Comparison of ENCODE assay signal across 9 mouse cellular contexts in genomic region chr15:98726746-98727145, GRCm38 (mm10). TPM values are rescaled to one million over a fixed set of nuclear protein-coding genes. Genes with fewer than 3 reads are reported as not detected.
DNase-seq lines count a peak whose midpoint lies in the region; ATAC-seq and TF ChIP-seq lines count a peak whose summit lies in the region.
"Had no signal": no experiment of that assay in that cellular context is flagged by ENCODE, and none has a peak within 500 bp of the region (broad histone marks: within the 10 kb centered on the region; RNA-seq: fewer than 3 reads in every experiment).

No protein-coding gene starts in this region.

- no peak overlapping the region for H3K27ac ChIP-seq in forebrain, embryonic 13.5 days
- no peak overlapping the region for H3K27ac ChIP-seq in limb, embryonic 14.5 days (replicated peaks; ENCODE audit: low read depth, low read length)
- no peak overlapping the region for H3K27ac ChIP-seq in stomach, embryonic 15.5 days

- peaks cover 57% of the 10 kb centered on the region for H3K27me3 ChIP-seq in megakaryocyte, embryonic 14.5 days (replicated peaks)
- H3K27me3 ChIP-seq in forebrain, embryonic 13.5 days: peaks cover 36% of the 10 kb centered on the region
- no peaks in the 10 kb centered on the region for H3K27me3 ChIP-seq in limb, embryonic 14.5 days (ENCODE audit: control insufficient read depth, insufficient read depth, low read length)
- H3K27me3 ChIP-seq in stomach, embryonic 15.5 days (replicated peaks): no peaks in the 10 kb centered on the region

- 47% methylated on average over 7 of the region's 7 CpGs for WGBS in forebrain, embryonic 13.5 days
- 29% methylated on average over 7 of the region's 7 CpGs for WGBS in limb, embryonic 14.5 days
- 52% methylated on average over 7 of the region's 7 CpGs for WGBS in stomach, embryonic 15.5 days

- TF ChIP-seq POLR2A in limb, embryonic 14.5 days (IDR thresholded peaks at IDR 0.05; ENCODE audit: borderline replicate concordance, extremely low read depth, insufficient read depth, insufficient read length): no peak

- peaks cover 58% of the 10 kb centered on the region for H3K4me1 ChIP-seq in megakaryocyte, embryonic 14.5 days
- H3K4me1 ChIP-seq in forebrain, embryonic 13.5 days: peaks cover 36% of the 10 kb centered on the region
- peaks cover 17% of the 10 kb centered on the region for H3K4me1 ChIP-seq in limb, embryonic 14.5 days (ENCODE audit: control insufficient read depth, insufficient read depth, low read length)
- H3K4me1 ChIP-seq in stomach, embryonic 15.5 days: peaks cover 17% of the 10 kb centered on the region

- no peak for ATAC-seq in megakaryocyte, adult 5-6 weeks (ENCODE audit: poor library complexity, severe bottlenecking)
- no peak for ATAC-seq in forebrain, embryonic 13.5 days
- ATAC-seq in limb, embryonic 14.5 days (ENCODE audit: low FRiP score, low read depth): no peak
- ATAC-seq in stomach, embryonic 15.5 days (ENCODE audit: insufficient read depth, low FRiP score, low read depth): no peak
- ATAC-seq: activated CD4-positive, CD25-positive, alpha-beta regulatory T cell, adult 4 months had no signal

- H3K36me3 ChIP-seq in megakaryocyte, embryonic 14.5 days (replicated peaks; ENCODE audit: low read length): no peaks in the 10 kb centered on the region
- H3K36me3 ChIP-seq in forebrain, embryonic 13.5 days (ENCODE audit: poor library complexity, severe bottlenecking): no peaks in the 10 kb centered on the region
- no peaks in the 10 kb centered on the region for H3K36me3 ChIP-seq in limb, embryonic 14.5 days (ENCODE audit: control insufficient read depth, insufficient read depth, low read length)
- H3K36me3 ChIP-seq in stomach, embryonic 15.5 days: no peaks in the 10 kb centered on the region

- peak overlapping the region; percentile 95 for H3K4me3 ChIP-seq in megakaryocyte, embryonic 14.5 days (replicated peaks)
- peak overlapping the region; percentile 47; the same call in 1 of the 2 replicates for H3K4me3 ChIP-seq in forebrain, embryonic 13.5 days
- H3K4me3 ChIP-seq in limb, embryonic 14.5 days (replicated peaks; ENCODE audit: low read length): peak overlapping the region; percentile 57
- peak overlapping the region; percentile 53 for H3K4me3 ChIP-seq in stomach, embryonic 15.5 days (replicated peaks)

- H3K9me3 ChIP-seq in megakaryocyte, embryonic 14.5 days: no peaks in the 10 kb centered on the region
- H3K9me3 ChIP-seq in forebrain, embryonic 13.5 days (replicated peaks): no peaks in the 10 kb centered on the region
- no peaks in the 10 kb centered on the region for H3K9me3 ChIP-seq in limb, embryonic 14.5 days (ENCODE audit: control insufficient read depth, low read length)
- H3K9me3 ChIP-seq in stomach, embryonic 15.5 days: no peaks in the 10 kb centered on the region

- no peak for DNase-seq in limb, embryonic 14.5 days (ENCODE audit: low spot score)
- DNase-seq in adrenal gland, postnatal 25 days: no peak
- DNase-seq in thymus, postnatal 14 days: no peak
- no peak for DNase-seq in T-cell, adult 2 months (ENCODE audit: low spot score)

- H3K4me2 ChIP-seq in forebrain, embryonic 13.5 days: peak overlapping the region; percentile 86
- H3K4me2 ChIP-seq in limb, embryonic 14.5 days (replicated peaks; ENCODE audit: low read depth, low read length, severe bottlenecking): peak overlapping the region; percentile 93
- H3K4me2 ChIP-seq in stomach, embryonic 15.5 days: peak overlapping the region; percentile 98

- H3K9ac ChIP-seq in forebrain, embryonic 13.5 days: no peak overlapping the region
- peak overlapping the region; percentile 57 for H3K9ac ChIP-seq in limb, embryonic 14.5 days (ENCODE audit: low read depth, low read length, severe bottlenecking)
- H3K9ac ChIP-seq in stomach, embryonic 15.5 days: no peak overlapping the region

RNA-seq across cellular contexts. Expression of gene Fkbp11, which starts 1.3 kb away (rescaled TPM):
- 9.6 and 18.2 TPM in 2 replicates for polyA plus RNA-seq in megakaryocyte, embryonic 14.5 days (2012; ENCODE audit: insufficient read depth, low replicate concordance)
- total RNA-seq in megakaryocyte, adult 5-6 weeks (2015): 0.40 TPM in 1 of 2 replicates, not detected in the other
- 0.33 and 1.4 TPM in 2 replicates for total RNA-seq in megakaryocyte, adult 5-6 weeks (2017)
- polyA plus RNA-seq in forebrain, embryonic 13.5 days (2015; fragmentation: Nextera tagmentation; extraction: Ambion mirVana): 3.0 and 4.9 TPM in 2 replicates
- polyA plus RNA-seq in limb, embryonic 14.5 days (2012; rRNA removed): 58.9 and 90.9 TPM in 2 replicates
- polyA plus RNA-seq in limb, embryonic 14.5 days (2014; fragmentation: Nextera tagmentation; extraction: Ambion mirVana): 74.4 and 82.7 TPM in 2 replicates
- polyA plus RNA-seq in stomach, embryonic 15.5 days (2015; fragmentation: Nextera tagmentation; extraction: Ambion mirVana): 112 and 123 TPM in 2 replicates
- total RNA-seq in adrenal gland, postnatal 25 days (2021): 7.0 and 7.4 TPM in 2 replicates

RNA-seq across cellular contexts. Expression of gene Ccdc65, which starts 18.7 kb away (rescaled TPM):
- not detected in 2 replicates for polyA plus RNA-seq in megakaryocyte, embryonic 14.5 days (2012; ENCODE audit: insufficient read depth, low replicate concordance)
- not detected in 2 replicates for total RNA-seq in megakaryocyte, adult 5-6 weeks (2015)
- not detected in 2 replicates for total RNA-seq in megakaryocyte, adult 5-6 weeks (2017)
- 2.1 TPM in 2 replicates for polyA plus RNA-seq in forebrain, embryonic 13.5 days (2015; fragmentation: Nextera tagmentation; extraction: Ambion mirVana)
- polyA plus RNA-seq in limb, embryonic 14.5 days (2012; rRNA removed): 0.48 and 0.55 TPM in 2 replicates
- polyA plus RNA-seq in limb, embryonic 14.5 days (2014; fragmentation: Nextera tagmentation; extraction: Ambion mirVana): 0.40 and 0.87 TPM in 2 replicates
- polyA plus RNA-seq in stomach, embryonic 15.5 days (2015; fragmentation: Nextera tagmentation; extraction: Ambion mirVana): 0.84 and 1.1 TPM in 2 replicates
- total RNA-seq in adrenal gland, postnatal 25 days (2021): 0.21 TPM in 1 of 2 replicates, not detected in the other

RNA-seq across cellular contexts. Expression of gene Arf3, which starts 36.3 kb away (rescaled TPM):
- polyA plus RNA-seq in megakaryocyte, embryonic 14.5 days (2012; ENCODE audit: insufficient read depth, low replicate concordance): 7.0 and 17.8 TPM in 2 replicates
- total RNA-seq in megakaryocyte, adult 5-6 weeks (2015): 28.3 and 35.9 TPM in 2 replicates
- total RNA-seq in megakaryocyte, adult 5-6 weeks (2017): 33.8 and 37.8 TPM in 2 replicates
- 49.2 and 55.1 TPM in 2 replicates for polyA plus RNA-seq in forebrain, embryonic 13.5 days (2015; fragmentation: Nextera tagmentation; extraction: Ambion mirVana)
- 75.0 and 96.4 TPM in 2 replicates for polyA plus RNA-seq in limb, embryonic 14.5 days (2012; rRNA removed)
- 37.4 and 39.6 TPM in 2 replicates for polyA plus RNA-seq in limb, embryonic 14.5 days (2014; fragmentation: Nextera tagmentation; extraction: Ambion mirVana)
- polyA plus RNA-seq in stomach, embryonic 15.5 days (2015; fragmentation: Nextera tagmentation; extraction: Ambion mirVana): 41.6 and 45.2 TPM in 2 replicates
- total RNA-seq in adrenal gland, postnatal 25 days (2021): 118 and 138 TPM in 2 replicates

RNA-seq across cellular contexts. Expression of gene Rnd1, which starts 49.5 kb away (rescaled TPM):
- 1.2 TPM in 1 of 2 replicates, not detected in the other for polyA plus RNA-seq in megakaryocyte, embryonic 14.5 days (2012; ENCODE audit: insufficient read depth, low replicate concordance)
- 0.73 and 1.6 TPM in 2 replicates for total RNA-seq in megakaryocyte, adult 5-6 weeks (2015)
- total RNA-seq in megakaryocyte, adult 5-6 weeks (2017): 2.9 and 4.3 TPM in 2 replicates
- polyA plus RNA-seq in forebrain, embryonic 13.5 days (2015; fragmentation: Nextera tagmentation; extraction: Ambion mirVana): 6.3 and 7.0 TPM in 2 replicates
- 1.1 and 1.5 TPM in 2 replicates for polyA plus RNA-seq in limb, embryonic 14.5 days (2012; rRNA removed)
- polyA plus RNA-seq in limb, embryonic 14.5 days (2014; fragmentation: Nextera tagmentation; extraction: Ambion mirVana): 0.35 and 0.45 TPM in 2 replicates
- 1.3 and 1.4 TPM in 2 replicates for polyA plus RNA-seq in stomach, embryonic 15.5 days (2015; fragmentation: Nextera tagmentation; extraction: Ambion mirVana)
- 1.5 TPM in 2 replicates for total RNA-seq in adrenal gland, postnatal 25 days (2021)

RNA-seq across cellular contexts. Expression of gene Wnt10b, which starts 51.2 kb away (rescaled TPM):
- not detected in 2 replicates for polyA plus RNA-seq in megakaryocyte, embryonic 14.5 days (2012; ENCODE audit: insufficient read depth, low replicate concordance)
- total RNA-seq in megakaryocyte, adult 5-6 weeks (2015): 0.04 and 0.34 TPM in 2 replicates
- total RNA-seq in megakaryocyte, adult 5-6 weeks (2017): not detected in 2 replicates
- not detected in 2 replicates for polyA plus RNA-seq in forebrain, embryonic 13.5 days (2015; fragmentation: Nextera tagmentation; extraction: Ambion mirVana)
- 13.7 and 14.9 TPM in 2 replicates for polyA plus RNA-seq in limb, embryonic 14.5 days (2012; rRNA removed)
- 6.3 and 7.4 TPM in 2 replicates for polyA plus RNA-seq in limb, embryonic 14.5 days (2014; fragmentation: Nextera tagmentation; extraction: Ambion mirVana)
- polyA plus RNA-seq in stomach, embryonic 15.5 days (2015; fragmentation: Nextera tagmentation; extraction: Ambion mirVana): 0.08 TPM in 1 of 2 replicates, not detected in the other
- 0.43 and 0.55 TPM in 2 replicates for total RNA-seq in adrenal gland, postnatal 25 days (2021)
